Mouse (Mus musculus) CH12.LX (cell line): ENCODE measurements at regions not wholly inside any gene's neighbourhood (a gene's known extent, or its start where the extent isn't known, plus 50 kb on each side); places are given as distances from the start of the nearest gene placed in this dataset.
A peak's percentile ranks its signal among the peaks of the same experiment; 100 is the strongest.

Source experiments
- DNase-seq: peaks from one replicate; pipeline ENCODE4 v3.0.0-alpha.2; 2013; ENCODE audit errors: extremely low read depth
- H3K27ac ChIP-seq: 2 replicates; pipeline ENCODE4 v1.5.1; 2012; ENCODE audit warnings: low read depth, mild to moderate bottlenecking, control low read depth, moderate library complexity; ENCODE audit not compliant: insufficient read depth
- H3K27me3 ChIP-seq: replicated peaks from 2 replicates; pipeline ENCODE3; 2012; ENCODE audit warnings: inconsistent platforms
- H3K36me3 ChIP-seq, 2 experiments: replicated peaks in 1 of 2; 2 replicates each; pipeline versions ENCODE3 to v1.6.1; 2012; ENCODE audit warnings: inconsistent platforms in 1 of 2, low read length in 1 of 2, mild to moderate bottlenecking in 1 of 2, mixed read lengths in 1 of 2, moderate library complexity in 1 of 2; ENCODE audit not compliant: control insufficient read depth in 1 of 2, insufficient read depth in 1 of 2
- H3K4me1 ChIP-seq, 2 experiments: 2 replicates each; pipeline ENCODE4 v1.6.1; 2012; ENCODE audit warnings: inconsistent platforms in 1 of 2, moderate library complexity in 1 of 2; ENCODE audit not compliant: insufficient read depth in 2 of 2, control insufficient read depth in 1 of 2
- H3K4me2 ChIP-seq: 2 replicates; pipeline ENCODE4 v1.6.1; 2012; ENCODE audit warnings: low read depth, mild to moderate bottlenecking, control low read depth; ENCODE audit not compliant: poor library complexity, insufficient read depth, severe bottlenecking
- H3K4me3 ChIP-seq, 3 experiments: fragments of 150-350 bp in 1 of 3; sonication (generic) in 1 of 3; replicated peaks in 1 of 3; 2 replicates each; pipeline versions ENCODE3 to v1.5.1; 2011 to 2012; ENCODE audit warnings: low read depth in 2 of 3, low read length in 2 of 3, mild to moderate bottlenecking in 2 of 3, moderate library complexity in 2 of 3, control low read depth in 1 of 3, improper control_type of control experiment in 1 of 3, inconsistent platforms in 1 of 3, mixed read lengths in 1 of 3; ENCODE audit not compliant: poor library complexity in 1 of 3
- H3K79me2 ChIP-seq: replicated peaks from 2 replicates; pipeline ENCODE4 v1.6.1; 2012; ENCODE audit warnings: mild to moderate bottlenecking, moderate library complexity; ENCODE audit not compliant: control insufficient read depth, poor library complexity, insufficient read depth, severe bottlenecking; ENCODE audit errors: extremely low read depth
- H3K9ac ChIP-seq: 2 replicates; pipeline ENCODE4 v1.6.1; 2012; ENCODE audit warnings: low read depth, mild to moderate bottlenecking, control low read depth, moderate library complexity; ENCODE audit not compliant: insufficient read depth
- H3K9me3 ChIP-seq: replicated peaks from 2 replicates; pipeline ENCODE3; 2012; ENCODE audit warnings: low read length, inconsistent platforms, mixed read lengths
- BHLHE40 ChIP-seq: IDR thresholded peaks from 2 replicates; pipeline ENCODE4 v1.6.1; 2011; ENCODE audit warnings: mild to moderate bottlenecking, low read depth, low read length, improper control_type of control experiment
- CHD1 ChIP-seq: IDR thresholded peaks from 2 replicates; pipeline ENCODE4 v1.6.1; 2012; ENCODE audit warnings: low read depth, low read length, improper control_type of control experiment, inconsistent platforms
- CHD2 ChIP-seq: IDR thresholded peaks from 2 replicates; pipeline ENCODE4 v1.6.1; 2011; ENCODE audit warnings: low read length, improper control_type of control experiment
- CTCF ChIP-seq, 2 experiments: IDR thresholded peaks in 1 of 2; conservative IDR thresholded peaks in 1 of 2; 2 replicates each; pipeline ENCODE4 v1.5.1; 2011 to 2012; ENCODE audit warnings: low read depth in 2 of 2, low read length in 2 of 2, improper control_type of control experiment in 1 of 2, inconsistent platforms in 1 of 2, mild to moderate bottlenecking in 1 of 2, moderate library complexity in 1 of 2
- E2F4 ChIP-seq: IDR thresholded peaks from 2 replicates; pipeline ENCODE4 v1.6.1; 2011; ENCODE audit warnings: low read depth, low read length, improper control_type of control experiment; ENCODE audit not compliant: insufficient replicate concordance
- ELF1 ChIP-seq: IDR thresholded peaks from 2 replicates; pipeline ENCODE4 v1.6.1; 2014; ENCODE audit warnings: low read depth, mild to moderate bottlenecking, inconsistent platforms, low read length, improper control_type of control experiment
- EP300 ChIP-seq: IDR thresholded peaks from 2 replicates; pipeline ENCODE4 v1.6.1; 2011; ENCODE audit warnings: low read length, improper control_type of control experiment
- ETS1 ChIP-seq: conservative IDR thresholded peaks from 2 replicates; pipeline ENCODE4 v1.6.1; 2012; ENCODE audit warnings: low read depth, mild to moderate bottlenecking, inconsistent platforms, low read length, improper control_type of control experiment, moderate library complexity
- GABPA ChIP-seq: IDR thresholded peaks from 2 replicates; pipeline ENCODE4 v1.6.1; 2012; ENCODE audit warnings: low read depth, low read length, improper control_type of control experiment, inconsistent platforms; ENCODE audit not compliant: insufficient replicate concordance
- HCFC1 ChIP-seq: IDR thresholded peaks from 2 replicates; pipeline ENCODE4 v1.6.1; 2012; ENCODE audit warnings: low read depth, mild to moderate bottlenecking, inconsistent platforms, low read length, improper control_type of control experiment
- IRF4 ChIP-seq: IDR thresholded peaks from 2 replicates; pipeline ENCODE4 v1.6.1; 2014; ENCODE audit warnings: low read depth, mild to moderate bottlenecking, inconsistent platforms, low read length, improper control_type of control experiment
- JUN ChIP-seq: IDR thresholded peaks from 2 replicates; pipeline ENCODE4 v1.6.1; 2011; ENCODE audit warnings: low read depth, mild to moderate bottlenecking, low read length, improper control_type of control experiment, moderate library complexity; ENCODE audit not compliant: insufficient read depth
- JUND ChIP-seq: conservative IDR thresholded peaks from 2 replicates; pipeline ENCODE4 v1.6.1; 2011; ENCODE audit warnings: low read depth, low read length, improper control_type of control experiment
- KAT2A ChIP-seq: IDR thresholded peaks from 2 replicates; pipeline ENCODE4 v1.6.1; 2012; ENCODE audit warnings: low read length, improper control_type of control experiment, inconsistent platforms; ENCODE audit not compliant: insufficient replicate concordance
- MAFK ChIP-seq: IDR thresholded peaks from 2 replicates; pipeline ENCODE4 v1.6.1; 2011; ENCODE audit warnings: low read length, improper control_type of control experiment; ENCODE audit not compliant: insufficient replicate concordance
- MAX ChIP-seq: IDR thresholded peaks from 2 replicates; pipeline ENCODE4 v1.6.1; 2011; ENCODE audit warnings: low read length, improper control_type of control experiment
- MAZ ChIP-seq: IDR thresholded peaks from 2 replicates; pipeline ENCODE4 v1.6.1; 2012; ENCODE audit warnings: low read depth, mild to moderate bottlenecking, inconsistent platforms, low read length, improper control_type of control experiment, moderate library complexity
- MEF2A ChIP-seq: IDR thresholded peaks from 2 replicates; pipeline ENCODE4 v1.6.1; 2014; ENCODE audit warnings: low read depth, mild to moderate bottlenecking, inconsistent platforms, low read length, improper control_type of control experiment, borderline replicate concordance
- MXI1 ChIP-seq: IDR thresholded peaks from 2 replicates; pipeline ENCODE4 v1.6.1; 2011; ENCODE audit warnings: mild to moderate bottlenecking, low read depth, low read length, improper control_type of control experiment
- MYC ChIP-seq: IDR thresholded peaks from 2 replicates; pipeline ENCODE4 v1.6.1; 2011; ENCODE audit warnings: low read depth, mild to moderate bottlenecking, improper control_type of control experiment, low read length
- NELFE ChIP-seq: IDR thresholded peaks from 2 replicates; pipeline ENCODE4 v1.6.1; 2011; ENCODE audit warnings: low read depth, low read length, improper control_type of control experiment
- NRF1 ChIP-seq: IDR thresholded peaks from 2 replicates; pipeline ENCODE4 v1.6.1; 2014; ENCODE audit warnings: low read depth, mild to moderate bottlenecking, inconsistent platforms, low read length, improper control_type of control experiment, moderate library complexity
- PAX5 ChIP-seq: IDR thresholded peaks from 2 replicates; pipeline ENCODE4 v1.6.1; 2012; ENCODE audit warnings: low read length, inconsistent platforms, mixed read lengths
- POLR2A ChIP-seq: IDR thresholded peaks from 2 replicates; pipeline ENCODE4 v1.6.1; 2011; ENCODE audit warnings: low read depth, mild to moderate bottlenecking, improper control_type of control experiment, low read length
- POLR2AphosphoS2 ChIP-seq: IDR thresholded peaks from 2 replicates; pipeline ENCODE4 v1.6.1; 2011; ENCODE audit warnings: low read depth, low read length, improper control_type of control experiment
- RAD21 ChIP-seq: IDR thresholded peaks from 2 replicates; pipeline ENCODE4 v1.6.1; 2011; ENCODE audit warnings: low read depth, mild to moderate bottlenecking, low read length, improper control_type of control experiment, moderate library complexity
- RCOR1 ChIP-seq: conservative IDR thresholded peaks from 2 replicates; pipeline ENCODE4 v1.6.1; 2012; ENCODE audit warnings: low read depth, mild to moderate bottlenecking, inconsistent platforms, low read length, improper control_type of control experiment
- SIN3A ChIP-seq: IDR thresholded peaks from 2 replicates; pipeline ENCODE4 v1.6.1; 2012; ENCODE audit warnings: low read length, improper control_type of control experiment, inconsistent platforms
- SMC3 ChIP-seq: IDR thresholded peaks from 2 replicates; pipeline ENCODE4 v1.6.1; 2011; ENCODE audit warnings: low read depth, low read length, improper control_type of control experiment
- TBP ChIP-seq: conservative IDR thresholded peaks from 2 replicates; pipeline ENCODE4 v1.6.1; 2011; ENCODE audit warnings: low read depth, low read length, improper control_type of control experiment
- TCF12 ChIP-seq: IDR thresholded peaks from 2 replicates; pipeline ENCODE4 v1.6.1; 2014; ENCODE audit warnings: low read depth, mild to moderate bottlenecking, inconsistent platforms, low read length, improper control_type of control experiment
- UBTF ChIP-seq: IDR thresholded peaks from 2 replicates; pipeline ENCODE4 v1.6.1; 2012; ENCODE audit warnings: low read depth, mild to moderate bottlenecking, inconsistent platforms, low read length, improper control_type of control experiment, moderate library complexity
- USF1 ChIP-seq: IDR thresholded peaks from 2 replicates; pipeline ENCODE4 v1.6.1; 2014; ENCODE audit warnings: low read depth, mild to moderate bottlenecking, inconsistent platforms, low read length, improper control_type of control experiment
- USF2 ChIP-seq: conservative IDR thresholded peaks from 2 replicates; pipeline ENCODE4 v1.6.1; 2011; ENCODE audit warnings: low read depth, low read length, improper control_type of control experiment
- ZC3H11A ChIP-seq: IDR thresholded peaks from 2 replicates; pipeline ENCODE4 v1.6.1; 2012; ENCODE audit warnings: low read depth, mild to moderate bottlenecking, inconsistent platforms, low read length, improper control_type of control experiment
- ZKSCAN1 ChIP-seq: IDR thresholded peaks from 2 replicates; pipeline ENCODE4 v1.6.1; 2012; ENCODE audit warnings: low read depth, inconsistent platforms, low read length, improper control_type of control experiment, borderline replicate concordance
- ZMIZ1 ChIP-seq: IDR thresholded peaks from 2 replicates; pipeline ENCODE4 v1.6.1; 2012; ENCODE audit warnings: low read depth, mild to moderate bottlenecking, inconsistent platforms, low read length, improper control_type of control experiment
- ZNF384 ChIP-seq: IDR thresholded peaks from 2 replicates; pipeline ENCODE4 v1.6.1; 2012; ENCODE audit warnings: low read depth, low read length, improper control_type of control experiment, inconsistent platforms
- dilution Hi-C: fragments of 300-500 bp; cut with MboI; formaldehyde crosslinking; loops from 2 replicates; pipeline ENCODE4 v1.14.3; 2020; ENCODE audit warnings: low sequenced_read_pairs; ENCODE audit not compliant: extremely low pct_unique_long_range_greater_than_20kb, extremely low pct_ligation_motif_present
- in situ Hi-C: fragments of 300-500 bp; cut with MboI; formaldehyde crosslinking; loops from 3 replicates; pipeline ENCODE4 v1.14.3; 2019; ENCODE audit warnings: low sequenced_read_pairs, low pct_ligation_motif_present, low pct_unique_long_range_greater_than_20kb, mixed read lengths

GRCm38 (mm10) chr12:54316980-54317471 lies 113.4 kb upstream of the Egln3 start:
- Histone ChIP-seq H3K36me3 (no peaks in the 10 kb centered on the region), H3K27ac (no peak overlapping the region), H3K9ac (no peak overlapping the region), H3K9me3 (peaks cover 13% of the 10 kb centered on the region), H3K4me1 (peaks cover 14 to 49% of the 10 kb centered on the region in 2 experiments), H3K4me2 (peak overlapping the region; percentile 34; the same call in 1 of the 2 replicates), H3K27me3 (no peaks in the 10 kb centered on the region), H3K4me3 (peak overlapping the region in 2 of 3 experiments; percentile 15 to 32), H3K79me2 (no peaks in the 10 kb centered on the region)
- in situ Hi-C loops (loop anchor here (25.0 kb wide), 2 partner anchors 105 to 170 kb away; partner anchors contain the start of gene Egln3), dilution Hi-C loops (no loop called here)
- no peak for TF ChIP-seq KAT2A
- TF ChIP-seq ETS1 = peak; percentile 60
- no peak for TF ChIP-seq PAX5
- peak; percentile 38 for TF ChIP-seq RAD21
- peak; percentile 51; the same call in 1 of the 2 replicates for TF ChIP-seq SIN3A
- no peak for TF ChIP-seq GABPA
- 0 out of 2 replicates have a peak, but pooled peaks have one; percentile 27 for TF ChIP-seq EP300
- peak; percentile 80 for TF ChIP-seq ELF1
- TF ChIP-seq E2F4 = no peak
- no peak for TF ChIP-seq POLR2A
- TF ChIP-seq USF1 = peak; percentile 5; the same call in 1 of the 2 replicates
- peak; percentile 10; the same call in 1 of the 2 replicates for TF ChIP-seq MEF2A
- no peak for TF ChIP-seq ZNF384
- TF ChIP-seq POLR2AphosphoS2 = no peak
- TF ChIP-seq NELFE = 0 out of 2 replicates have a peak, but pooled peaks have one; percentile 21
- TF ChIP-seq JUND = no peak
- TF ChIP-seq MXI1 = 0 out of 2 replicates have a peak, but pooled peaks have one; percentile 51
- TF ChIP-seq HCFC1 = peak; percentile 22; the same call in 1 of the 2 replicates
- no peak for TF ChIP-seq TBP
- TF ChIP-seq ZC3H11A = no peak
- TF ChIP-seq MAFK = 0 out of 2 replicates have a peak, but pooled peaks have one; percentile 13
- peak; percentile 90 for TF ChIP-seq MAX
- 0 out of 2 replicates have a peak, but pooled peaks have one; percentile 64 for TF ChIP-seq MAZ
- peak; percentile 95 for TF ChIP-seq BHLHE40
- peak in 1 of 2 experiments; percentile 56; a peak in 2 of 4 replicates for TF ChIP-seq CTCF (conservative IDR thresholded peaks at IDR 0.05 in 1 of 2, IDR thresholded peaks at IDR 0.05 in 1 of 2; ENCODE audit: low read depth in 2 of 2, low read length in 2 of 2)
- TF ChIP-seq TCF12 = no peak; the same call in 1 of the 2 replicates
- no peak for TF ChIP-seq NRF1
- peak; percentile 46 for TF ChIP-seq SMC3
- no peak for TF ChIP-seq JUN
- TF ChIP-seq CHD2 = no peak
- peak; percentile 52; the same call in 1 of the 2 replicates for TF ChIP-seq MYC
- peak; percentile 70 for TF ChIP-seq RCOR1
- no peak for TF ChIP-seq USF2
- TF ChIP-seq ZKSCAN1 = no peak
- 0 out of 2 replicates have a peak, but pooled peaks have one; percentile 16 for TF ChIP-seq IRF4
- TF ChIP-seq ZMIZ1 = no peak
- TF ChIP-seq UBTF = no peak
- no peak; the same call in 1 of the 2 replicates for TF ChIP-seq CHD1
- peak; percentile 63 for DNase-seq
